Mouse (Mus musculus): ENCODE measurements at regions not wholly inside any gene's neighbourhood (a gene's known extent, or its start where the extent isn't known, plus 50 kb on each side); places are given as distances from the start of the nearest gene placed in this dataset.

- TF ChIP-seq CTCF (IDR thresholded peaks at IDR 0.05; ENCODE audit: borderline replicate concordance, control insufficient read depth, extremely low read depth, insufficient read depth, low read length, poor library complexity) (no peak), POLR2A (IDR thresholded peaks at IDR 0.05; ENCODE audit: control insufficient read depth, extremely low read depth, insufficient read depth, low read length, poor library complexity) (no peak)
These were observed 81.7 kb upstream of the Cers4 start for GRCm38 (mm10) chr8:4411126-4411525.

All from thymus, adult 2 months (tissue).